Mouse (Mus musculus) right cerebral cortex, postnatal 10 days (tissue): ENCODE results near the gene Ccdc97.

ENCODE experiments used
- DNase-seq, 2 experiments: peaks; one replicate each; pipeline ENCODE4 v3.0.0; 2021; ENCODE audit warnings: low spot score in 2 of 2

The Ccdc97 gene

GRCm38 (mm10) chr7:25720760-25721159 is 1.9 kb upstream of the Ccdc97 start:
- no peak for DNase-seq

- DNase-seq, result peak; percentile 83 to 84
These were observed 1.1 kb upstream of the Ccdc97 start for GRCm38 (mm10) chr7:25719761-25720610.

- DNase-seq, result no peak
These were observed 1.4 kb downstream of the Ccdc97 start for GRCm38 (mm10) chr7:25717478-25717877.

GRCm38 (mm10) chr7:25715731-25716271 is 3.1 kb downstream of the Ccdc97 start:
- DNase-seq, result peak in 1 of 2 experiments; percentile 35

- no peak for DNase-seq
These were observed 4.3 kb downstream of the Ccdc97 start for GRCm38 (mm10) chr7:25714581-25714980.

- no peak for DNase-seq
These were observed 6.1 kb downstream of the Ccdc97 start for GRCm38 (mm10) chr7:25712801-25713200.

- no peak for DNase-seq
These were observed 7.1 kb downstream of the Ccdc97 start for GRCm38 (mm10) chr7:25711731-25712197.

- DNase-seq, result no peak
These were observed 7.7 kb downstream of the Ccdc97 start for GRCm38 (mm10) chr7:25711165-25711564.

- DNase-seq, result peak in 1 of 2 experiments; percentile 49
These were observed 8.3 kb downstream of the Ccdc97 start for GRCm38 (mm10) chr7:25710519-25711130.

- peak; percentile 73 to 74 for DNase-seq
These were observed 8.9 kb downstream of the Ccdc97 start for GRCm38 (mm10) chr7:25709961-25710360.

GRCm38 (mm10) chr7:25707581-25708292 is 11.2 kb downstream of the Ccdc97 start:
- DNase-seq, result no peak

GRCm38 (mm10) chr7:25706578-25707170 is 12.2 kb downstream of the Ccdc97 start:
- DNase-seq, result peak in 1 of 2 experiments; percentile 64

GRCm38 (mm10) chr7:25705801-25706251 is 13.1 kb downstream of the Ccdc97 start:
- peak in 1 of 2 experiments; percentile 63 for DNase-seq

GRCm38 (mm10) chr7:25704716-25705364 is 14.0 kb downstream of the Ccdc97 start:
- no peak for DNase-seq

- DNase-seq, result no peak
These were observed 14.9 kb downstream of the Ccdc97 start for GRCm38 (mm10) chr7:25703793-25704494.

- DNase-seq, result no peak
These were observed 16.5 kb downstream of the Ccdc97 start for GRCm38 (mm10) chr7:25702350-25702749.

- DNase-seq, result no peak
These were observed 18.2 kb downstream of the Ccdc97 start for GRCm38 (mm10) chr7:25700732-25701131.

GRCm38 (mm10) chr7:25699851-25700250 is 19.0 kb downstream of the Ccdc97 start:
- DNase-seq, result no peak

- no peak for DNase-seq
These were observed 24.8 kb downstream of the Ccdc97 start for GRCm38 (mm10) chr7:25694104-25694503.

GRCm38 (mm10) chr7:25690051-25690450 is 28.8 kb downstream of the Ccdc97 start:
- no peak for DNase-seq
